Mouse (Mus musculus) thymus, postnatal 4 days (tissue): ENCODE data around the gene Rasgrp4.
A peak's percentile ranks its signal among the peaks of the same experiment; 100 is the strongest.
"Not testable (repeated sequence)": the region's sequence is repeated elsewhere in the genome, so short reads cannot be mapped to it uniquely, and the experiment has no call there.

Experiments
- DNase-seq: peaks from one replicate; pipeline ENCODE4 v3.0.0; 2021

Rasgrp4 gene

DNA sequence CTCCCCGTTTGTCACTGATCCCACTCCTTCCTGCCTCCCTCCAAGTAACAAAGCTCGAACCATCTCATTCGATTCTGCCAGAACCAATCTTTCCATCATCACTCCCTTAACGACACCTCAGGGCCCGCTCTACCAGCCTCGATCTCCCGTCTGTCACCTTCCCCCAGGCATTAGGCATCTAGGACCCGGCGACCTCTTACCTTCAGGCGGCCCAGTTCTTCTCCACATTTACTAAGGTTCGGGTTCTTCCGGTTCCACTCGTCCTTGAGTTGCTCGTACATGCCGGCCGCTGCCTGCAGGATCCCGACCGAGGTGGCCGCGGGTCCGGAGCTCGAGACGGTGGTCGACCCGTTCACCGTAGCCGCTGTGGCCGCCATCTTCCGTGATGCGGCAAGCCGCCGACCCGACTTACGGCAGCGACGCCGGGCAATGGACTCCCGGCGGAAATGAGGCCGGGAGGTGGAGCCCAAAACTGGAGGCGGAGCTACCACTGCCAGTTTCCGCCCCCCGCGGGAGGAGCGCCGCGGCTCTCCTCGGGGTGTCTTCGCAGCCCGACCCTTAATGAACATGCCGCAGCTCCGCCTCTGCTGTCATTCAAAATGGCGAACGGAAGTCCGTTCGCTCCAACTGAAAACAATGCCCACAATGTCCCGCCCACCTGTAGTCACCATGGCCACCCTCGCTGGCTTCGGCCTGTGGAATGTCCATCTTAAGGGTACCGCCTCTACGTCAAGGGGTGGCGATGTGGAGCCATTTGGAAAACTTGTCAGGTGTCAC is 45.6 kb downstream of the Rasgrp4 start, which contains the start of gene Psmd8:
Gene Psmd8 (minus strand): TSS at position 625 of the 777 bp plus-strand sequence.
- DNase-seq = peak; percentile 97

DNA sequence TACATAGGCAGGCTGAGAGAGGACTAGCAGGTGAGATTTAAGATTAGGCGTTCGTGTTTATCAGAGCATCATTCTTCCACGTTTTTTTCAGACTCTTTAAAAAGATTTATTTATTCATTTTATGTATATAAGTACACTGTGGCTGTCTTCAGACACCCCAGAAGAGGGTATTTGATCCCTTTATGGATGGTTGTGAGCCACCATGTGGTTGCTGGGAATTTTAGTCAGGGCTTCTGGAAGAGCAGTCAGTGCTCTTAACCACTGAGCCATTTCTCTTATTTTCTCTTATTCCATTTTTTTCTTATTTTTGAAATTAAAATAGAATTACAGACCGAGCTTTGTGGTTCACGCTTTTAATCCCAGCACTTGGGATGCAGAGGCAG is 46.2 kb downstream of the Rasgrp4 start:
- no peak for DNase-seq

DNA sequence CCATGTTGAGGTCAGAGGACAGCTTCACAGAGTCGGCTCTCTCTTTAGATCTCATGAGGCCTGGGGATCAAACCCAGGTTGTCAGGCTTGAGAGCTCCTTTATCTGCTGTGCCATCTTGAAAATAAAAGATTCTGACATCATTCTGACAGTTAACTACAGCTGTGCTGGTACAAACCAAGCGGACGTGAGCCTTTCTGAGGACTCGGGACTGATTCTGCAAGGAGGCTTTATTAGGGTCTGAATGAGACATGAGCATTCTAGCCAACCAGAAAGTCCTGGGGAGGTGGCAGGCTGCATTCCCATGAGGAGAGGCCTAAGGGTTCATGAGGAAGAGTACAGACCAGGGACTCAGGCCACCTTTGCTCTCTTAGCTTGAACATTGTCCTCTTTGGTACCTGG is 46.7 kb downstream of the Rasgrp4 start:
- DNase-seq = not testable (repeated sequence)

DNA sequence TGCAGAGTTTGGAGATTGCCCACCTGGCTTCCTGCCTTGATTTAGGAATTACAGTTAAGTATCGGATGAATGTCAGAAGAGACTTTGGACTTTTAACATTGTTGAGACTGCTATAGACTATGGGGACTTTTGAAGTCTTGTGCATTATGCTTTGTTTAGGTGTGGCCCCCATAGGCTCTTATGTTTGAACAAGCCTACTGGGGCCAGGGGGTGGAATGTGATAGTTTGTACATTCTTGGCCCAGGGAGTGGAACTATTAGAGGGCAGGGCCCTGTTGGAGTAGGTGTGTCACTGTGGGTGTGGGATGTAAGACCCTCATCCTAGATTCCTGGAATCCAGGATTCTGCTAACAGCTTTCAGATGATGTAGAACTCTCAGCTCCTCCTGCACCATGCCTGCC is 59.6 kb downstream of the Rasgrp4 start:
- not testable (repeated sequence) for DNase-seq

DNA sequence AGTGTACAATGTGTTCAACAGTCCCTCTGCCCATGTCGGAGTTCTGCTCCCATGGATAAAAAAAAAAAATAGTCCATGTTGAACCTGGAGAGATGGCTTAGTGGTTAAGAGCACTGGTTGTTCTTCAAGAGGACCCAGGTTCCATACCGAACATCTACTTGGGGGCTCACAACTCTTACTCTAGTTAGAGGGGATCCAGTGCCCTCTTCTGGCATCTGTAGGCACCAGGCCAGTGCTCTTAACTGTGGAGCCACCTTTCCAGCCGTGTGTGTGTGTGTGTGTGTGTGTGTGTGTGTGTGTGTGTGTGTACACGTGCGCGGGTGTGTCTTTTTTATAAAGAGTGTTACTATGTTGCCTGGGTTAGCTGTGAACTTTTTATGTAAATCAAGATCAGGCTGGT is 67.9 kb downstream of the Rasgrp4 start:
- peak; percentile 44 for DNase-seq
